Mouse (Mus musculus) heart, adult 2 months (tissue): ENCODE measurements around the gene Eda2r.

Experiments used
- CTCF ChIP-seq: fragments of 200-600 bp; IDR thresholded peaks from 2 replicates; pipeline ENCODE4 v1.8.1; 2022; ENCODE audit warnings: antibody characterized with exemption, mild to moderate bottlenecking, moderate library complexity
- EP300 ChIP-seq: fragments of 200-500 bp; IDR thresholded peaks from 2 replicates; pipeline ENCODE4 v1.6.1; 2011; ENCODE audit warnings: low read depth, low read length, control low read depth; ENCODE audit not compliant: insufficient read depth
- POLR2A ChIP-seq: fragments of 200-500 bp; IDR thresholded peaks from 2 replicates; pipeline ENCODE4 v1.6.1; 2011; ENCODE audit warnings: mild to moderate bottlenecking, low read depth, low read length, control low read depth; ENCODE audit not compliant: insufficient read depth

- TF ChIP-seq CTCF (no peak), EP300 (no peak), POLR2A (no peak)
Measured at GRCm38 (mm10) chrX:97368741-97369140, 8.3 kb downstream of the Eda2r start.
